Mouse (Mus musculus): ENCODE results near the gene Olfr568. TPM values are rescaled to one million over a fixed set of nuclear protein-coding genes. Genes with fewer than 3 reads are reported as not detected.

Olfr568 gene
- total RNA-seq (2021): not detected
- long read RNA-seq, experiment 1: 0 reads
- long read RNA-seq, experiment 2: 0 reads

DNA sequence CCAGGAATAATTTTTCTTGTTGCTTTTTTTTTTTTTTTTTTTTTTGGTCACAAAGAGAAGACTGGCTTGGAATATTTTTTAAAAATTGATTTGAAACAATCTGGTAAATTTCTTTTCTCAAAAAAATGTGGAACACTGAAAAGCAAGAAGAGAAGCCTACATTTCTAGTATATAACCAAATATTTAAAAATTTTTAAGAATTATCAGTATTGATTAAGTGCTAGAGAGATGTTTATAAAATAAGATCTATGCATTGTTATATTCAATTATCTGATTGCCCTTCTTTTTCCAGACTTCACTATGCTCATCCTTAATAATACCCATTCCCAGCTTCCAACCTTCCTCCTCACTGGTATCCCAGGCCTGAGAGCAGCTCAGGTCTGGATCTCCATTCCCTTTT, at the start of gene Olfr568:
Gene Olfr568, plus strand, starts transcription at position 301 of the 400 bp plus-strand sequence.
- intact Hi-C loops (cut with DNase I): no loop called here
- Histone ChIP-seq H3K4me3 (no peak within 1 kb of the TSS), H3K27ac (no peak within 1 kb of the TSS)
- no peak for TF ChIP-seq CTCF (IDR thresholded peaks at IDR 0.05)
- no peak for DNase-seq

DNA sequence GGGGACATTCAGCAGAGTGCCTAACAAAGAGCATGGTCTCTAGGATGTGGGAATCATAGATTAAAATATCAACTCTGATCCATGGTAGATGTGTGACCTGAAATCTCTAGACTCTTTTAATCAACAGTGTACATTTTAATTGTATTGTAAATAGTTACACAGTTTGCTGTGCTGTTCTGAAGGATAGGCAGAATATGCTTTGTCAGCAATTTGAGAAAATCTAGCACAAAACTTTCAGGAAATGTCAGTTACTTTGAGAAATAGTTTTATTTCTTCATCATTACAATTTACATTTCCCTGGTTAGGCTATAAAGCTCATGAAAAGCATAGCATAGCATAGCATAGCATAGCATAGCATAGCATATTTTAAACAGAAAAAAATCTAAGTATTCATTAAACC, 21.1 kb upstream of the Olfr568 start:
- Histone ChIP-seq H3K4me3 (no peak overlapping the region), H3K27ac (no peak overlapping the region)
- DNase-seq: no peak
- no peak for TF ChIP-seq CTCF (IDR thresholded peaks at IDR 0.05)
- intact Hi-C loops (cut with DNase I): no loop called here

DNA sequence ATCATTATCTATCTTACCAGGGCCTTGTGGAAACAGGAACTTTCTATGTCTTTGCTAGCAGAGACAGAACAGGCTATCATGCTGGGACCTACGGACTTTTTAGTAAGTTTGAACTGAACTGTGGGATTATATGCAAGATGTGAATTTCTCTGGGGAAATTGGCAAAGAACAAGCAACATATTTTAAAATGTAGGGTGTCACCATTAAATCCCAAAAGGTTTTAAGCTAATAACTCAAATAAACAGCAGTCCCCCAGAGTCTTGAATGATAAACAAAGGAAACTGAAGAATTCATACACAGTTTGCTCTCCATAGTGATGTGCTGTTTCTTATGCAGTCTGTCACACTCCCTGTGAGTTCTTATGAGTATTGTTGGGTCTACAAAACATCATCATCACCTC, 18.3 kb upstream of the Olfr568 start, which contains the start of gene Olfr566:
Gene Olfr566, minus strand, starts transcription at position 101 of the 400 bp plus-strand sequence.
- TF ChIP-seq CTCF (IDR thresholded peaks at IDR 0.05): no peak
- H3K27ac ChIP-seq: no peak within 1 kb of the TSS
- intact Hi-C loops (cut with DNase I): no loop called here
- no peak within 1 kb of the TSS for H3K4me3 ChIP-seq
- no peak for DNase-seq

DNA sequence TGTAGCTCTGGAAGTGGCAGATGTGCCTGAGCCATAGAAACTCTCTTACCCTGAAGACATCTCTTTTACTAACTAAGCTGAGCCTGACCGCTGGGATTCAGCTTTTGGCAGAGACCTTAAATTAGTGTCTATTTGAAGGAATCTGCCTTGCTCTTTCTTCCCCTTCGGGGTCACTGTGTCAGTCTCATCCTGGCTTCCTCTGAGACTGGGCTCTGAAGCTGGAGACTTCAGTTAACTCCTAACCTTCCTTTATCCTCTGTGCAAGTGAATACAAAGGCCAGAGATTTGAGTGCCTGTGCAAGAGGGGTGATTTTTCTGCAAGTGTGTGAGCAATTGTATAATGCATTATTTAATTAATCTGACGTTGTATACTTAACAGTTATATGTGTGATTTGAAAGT, 13.9 kb downstream of the Olfr568 start, which contains the start of gene Olfr569:
Gene Olfr569, minus strand, starts transcription at position 101 of the 400 bp plus-strand sequence.
- DNase-seq: no peak
- no peak within 1 kb of the TSS for H3K27ac ChIP-seq
- H3K4me3 ChIP-seq: no peak within 1 kb of the TSS
- intact Hi-C loops (cut with DNase I): no loop called here
- TF ChIP-seq CTCF (IDR thresholded peaks at IDR 0.05): no peak

DNA sequence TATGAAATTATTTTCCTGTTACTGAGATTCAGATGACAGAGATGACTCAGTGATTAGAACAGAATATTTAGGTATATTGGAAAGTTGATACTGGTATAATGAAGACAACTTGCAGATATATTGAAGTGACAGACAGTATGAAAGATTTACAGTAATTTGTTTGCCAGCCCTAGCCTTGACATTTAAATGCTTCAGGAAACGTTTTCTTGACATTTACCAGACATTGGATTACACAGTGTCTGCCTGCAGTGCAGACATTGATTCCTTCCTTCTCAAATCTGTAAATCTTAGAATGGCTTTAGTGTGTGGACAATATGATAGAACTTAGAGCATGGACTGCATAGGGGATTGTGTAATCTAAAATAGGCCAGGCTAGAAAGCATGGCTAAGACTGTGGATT, 38.3 kb downstream of the Olfr568 start:
- Histone ChIP-seq H3K4me3 (no peak overlapping the region), H3K27ac (no peak overlapping the region)
- intact Hi-C loops (cut with DNase I): loop anchor here (5.0 kb wide), 2 partner anchors 248 to 403 kb away; no protein-coding TSS in a partner anchor
- TF ChIP-seq CTCF (IDR thresholded peaks at IDR 0.05): no peak
- no peak for DNase-seq

DNA sequence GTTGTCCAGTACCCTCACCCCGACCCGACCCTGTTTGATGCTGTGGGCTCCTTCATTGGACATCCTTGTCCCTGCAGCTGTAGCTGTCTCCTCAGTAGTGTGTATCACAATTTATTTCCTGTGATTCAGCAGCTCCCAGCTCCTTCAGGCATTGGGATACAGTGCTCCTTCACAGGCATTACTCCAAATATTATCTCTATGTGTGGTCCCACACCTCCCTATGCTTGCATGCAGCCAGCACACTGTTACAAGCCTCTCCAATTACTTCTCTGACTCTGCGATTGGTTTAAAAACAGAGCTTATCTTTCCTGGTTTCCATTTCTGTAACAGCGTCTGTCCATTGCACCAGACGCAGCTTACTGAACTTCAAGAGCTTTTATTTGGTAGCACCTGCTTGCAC, 39.5 kb downstream of the Olfr568 start:
- no peak for TF ChIP-seq CTCF (IDR thresholded peaks at IDR 0.05)
- no peak for DNase-seq
- Histone ChIP-seq H3K27ac (no peak overlapping the region), H3K4me3 (no peak overlapping the region)
- intact Hi-C loops (cut with DNase I): loop anchor here (5.0 kb wide), 2 partner anchors 249 to 404 kb away; no protein-coding TSS in a partner anchor

DNA sequence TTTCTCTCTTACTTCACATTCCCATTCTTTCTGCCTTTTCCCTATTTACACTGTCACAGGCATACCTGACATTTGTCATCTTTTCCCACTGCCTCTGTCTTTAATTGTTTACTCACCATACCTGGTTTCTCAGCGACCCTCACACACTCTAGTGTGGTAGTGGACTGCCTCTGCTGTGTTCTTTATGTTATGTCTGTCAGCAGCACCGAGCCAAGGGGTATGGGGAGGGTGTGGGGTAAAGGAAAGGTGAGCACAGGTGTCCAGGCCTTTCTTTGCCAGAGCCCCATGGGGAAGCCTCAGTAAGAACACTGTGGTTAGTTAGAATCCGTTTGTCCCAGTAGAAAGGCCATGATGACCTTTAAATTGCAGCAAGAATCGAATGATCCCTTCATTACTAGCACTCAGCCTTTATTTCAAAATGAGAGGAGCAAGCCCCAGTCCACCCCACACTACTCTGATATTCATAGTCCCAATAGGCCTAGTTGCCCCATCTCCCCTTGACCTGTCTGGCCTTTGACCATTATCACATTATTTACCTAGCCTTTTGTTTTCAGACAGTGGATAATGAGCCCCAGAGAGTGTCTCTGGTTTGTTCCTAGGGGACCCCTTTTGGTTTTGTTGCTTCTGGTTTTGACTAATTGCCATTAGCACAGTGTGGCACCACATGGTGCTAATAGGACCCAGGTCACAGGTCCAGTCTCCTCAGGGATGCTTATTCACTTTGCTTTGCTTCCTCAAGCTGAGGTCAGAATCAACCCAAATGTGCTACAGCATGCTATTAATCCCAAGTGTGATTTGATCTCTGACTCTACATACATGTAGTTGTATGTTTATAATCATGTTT, 40.3 kb downstream of the Olfr568 start, which contains the start of gene Olfr571:
Gene Olfr571, minus strand, starts transcription at position 505 of the 844 bp plus-strand sequence.
- no peak for TF ChIP-seq CTCF (IDR thresholded peaks at IDR 0.05)
- no peak within 1 kb of the TSS for H3K27ac ChIP-seq
- H3K4me3 ChIP-seq: no peak within 1 kb of the TSS
- DNase-seq: no peak
- intact Hi-C loops (cut with DNase I): loop anchor here (5.0 kb wide), 2 partner anchors 250 to 405 kb away; no protein-coding TSS in a partner anchor

DNA sequence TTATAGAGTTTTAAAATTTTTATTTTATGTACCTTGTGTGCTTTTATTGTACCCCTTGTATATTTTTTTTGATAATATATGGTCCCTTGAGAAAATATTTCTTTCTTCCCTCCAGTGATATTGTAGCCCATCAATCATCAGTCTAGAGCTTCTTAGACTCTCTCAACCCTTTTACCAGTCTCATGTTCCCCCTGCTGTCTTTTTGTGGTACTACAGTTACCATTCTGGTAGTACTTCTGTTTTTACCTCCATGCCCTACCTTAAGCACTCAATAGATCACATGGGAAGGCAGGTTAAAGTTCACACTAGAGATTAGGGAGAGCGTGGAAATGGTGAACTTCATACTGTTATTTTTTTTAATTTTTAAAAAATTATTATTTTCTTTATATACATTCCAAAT, 42.7 kb downstream of the Olfr568 start:
- intact Hi-C loops (cut with DNase I): loop anchor here (5.0 kb wide), 2 partner anchors 252 to 407 kb away; no protein-coding TSS in a partner anchor
- H3K27ac ChIP-seq: no peak overlapping the region
- no peak for DNase-seq
- no peak overlapping the region for H3K4me3 ChIP-seq
- peak; percentile 47 for TF ChIP-seq CTCF (IDR thresholded peaks at IDR 0.05)

DNA sequence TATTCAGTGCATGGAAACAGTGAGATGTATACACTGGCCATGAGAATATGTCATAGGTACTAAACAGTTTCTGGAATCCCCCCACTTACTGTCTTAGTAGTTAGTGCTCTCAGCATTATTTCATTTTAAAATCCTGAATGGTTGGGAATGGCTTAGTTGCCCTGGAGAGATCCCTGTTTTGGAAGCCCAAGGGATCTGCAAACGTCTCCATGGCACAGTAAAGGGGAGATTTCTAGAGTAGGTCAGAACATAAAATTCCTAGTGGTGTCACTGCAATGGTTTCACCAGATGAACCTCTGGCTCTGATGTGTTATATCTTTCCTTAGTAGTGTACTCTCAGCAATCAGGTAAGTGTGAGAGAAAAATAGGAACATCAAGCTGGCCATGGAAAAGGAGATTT, 47.2 kb downstream of the Olfr568 start, which contains the start of gene Olfr572:
Gene Olfr572, plus strand, starts transcription at position 301 of the 400 bp plus-strand sequence.
- no peak for DNase-seq
- H3K27ac ChIP-seq: no peak within 1 kb of the TSS
- no peak within 1 kb of the TSS for H3K4me3 ChIP-seq
- intact Hi-C loops (cut with DNase I): no loop called here
- no peak for TF ChIP-seq CTCF (IDR thresholded peaks at IDR 0.05)

DNA sequence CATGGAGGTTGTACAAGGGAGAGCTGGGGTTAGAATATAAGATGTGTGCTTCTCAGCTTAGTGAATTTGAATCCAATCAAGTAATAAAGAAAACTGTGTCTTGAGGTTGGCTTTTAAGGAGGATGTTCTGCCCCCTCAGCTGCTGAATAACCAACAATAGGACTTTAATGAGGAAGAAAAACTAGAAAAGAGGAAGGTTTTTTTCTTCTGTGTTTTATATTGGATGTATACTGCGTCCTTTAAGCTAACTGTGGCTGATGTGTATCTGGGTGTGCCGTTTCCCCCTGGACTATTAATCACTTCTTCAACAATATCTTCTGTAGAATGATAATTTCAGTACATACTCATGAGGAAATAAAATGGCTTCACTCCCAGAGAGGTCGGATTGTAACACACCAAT, 50.2 kb downstream of the Olfr568 start:
- intact Hi-C loops (cut with DNase I): no loop called here
- no peak overlapping the region for H3K27ac ChIP-seq
- no peak overlapping the region for H3K4me3 ChIP-seq
- no peak for TF ChIP-seq CTCF (IDR thresholded peaks at IDR 0.05)
- no peak for DNase-seq

Other genes with a start within 250 kb of the Olfr568 start
- not detected for gene Olfr554, start 238.7 kb upstream of the Olfr568 start, total RNA-seq (2021)
- not detected for gene Olfr555, start 218.3 kb upstream of the Olfr568 start, total RNA-seq (2021)
- gene Olfr556, start 212.2 kb upstream of the Olfr568 start, total RNA-seq (2021): not detected
- gene Trim68, start 189.8 kb upstream of the Olfr568 start, total RNA-seq (2021): 1 to 10 TPM; 4.0 to 4.8 TPM
- not detected for gene Olfr557, start 181.2 kb upstream of the Olfr568 start, total RNA-seq (2021)
- 1 to 10 TPM; 1.4 to 1.5 TPM for gene Olfr558, start 174.9 kb upstream of the Olfr568 start, total RNA-seq (2021)
- not detected for gene Olfr33, start 158.1 kb upstream of the Olfr568 start, total RNA-seq (2021)
- not detected for gene Olfr559, start 149.6 kb upstream of the Olfr568 start, total RNA-seq (2021)
- not detected for gene Olfr560, start 117.8 kb upstream of the Olfr568 start, total RNA-seq (2021)
- gene Olfr78, start 117.7 kb upstream of the Olfr568 start, total RNA-seq (2021): under 1 TPM; 0.33 to 0.61 TPM
- gene Olfr561, start 105.9 kb upstream of the Olfr568 start, total RNA-seq (2021): not detected
- not detected for gene Olfr564, start 73.6 kb upstream of the Olfr568 start, total RNA-seq (2021)
- gene Olfr566, start 18.4 kb upstream of the Olfr568 start, total RNA-seq (2021): not detected
- gene Olfr569, start 13.8 kb downstream of the Olfr568 start, total RNA-seq (2021): not detected
- not detected for gene Olfr570, start 17.5 kb downstream of the Olfr568 start, total RNA-seq (2021)
- gene Olfr571, start 40.4 kb downstream of the Olfr568 start, total RNA-seq (2021): not detected
- not detected for gene Olfr572, start 47.3 kb downstream of the Olfr568 start, total RNA-seq (2021)
- gene Olfr573-ps1, start 65.5 kb downstream of the Olfr568 start, total RNA-seq (2021): not detected
- gene Olfr574, start 71.3 kb downstream of the Olfr568 start, total RNA-seq (2021): not detected
- gene Olfr575, start 81.7 kb downstream of the Olfr568 start, total RNA-seq (2021): not detected
- not detected for gene Olfr576, start 85.5 kb downstream of the Olfr568 start, total RNA-seq (2021)
- gene Olfr577, start 98.8 kb downstream of the Olfr568 start, total RNA-seq (2021): not detected
- gene Olfr578, start 112.2 kb downstream of the Olfr568 start, total RNA-seq (2021): not detected
- not detected for gene Olfr582, start 160.9 kb downstream of the Olfr568 start, total RNA-seq (2021)
- not detected for gene Olfr583, start 174.2 kb downstream of the Olfr568 start, total RNA-seq (2021)
- gene Olfr584, start 204.8 kb downstream of the Olfr568 start, total RNA-seq (2021): not detected
- not detected for gene Olfr585, start 220.6 kb downstream of the Olfr568 start, total RNA-seq (2021)
- gene Olfr586, start 248.5 kb downstream of the Olfr568 start, total RNA-seq (2021): not detected

Measured in gastrocnemius, adult 2 months (tissue).